Mouse (Mus musculus) embryonic facial prominence, embryonic 10.5 days (tissue): ENCODE results near the gene Phox2a. TPM values are rescaled to one million over a fixed set of nuclear protein-coding genes. Genes with fewer than 3 reads are reported as not detected.

Source experiments
- DNase-seq: peaks from one replicate; pipeline ENCODE4 v3.0.0-alpha.2; 2017; ENCODE audit warnings: low spot score
- H3K27ac ChIP-seq: fragments of 300-500 bp; sonication (generic); replicated peaks from 2 replicates; pipeline ENCODE4 v1.5.1; 2016; ENCODE audit warnings: mild to moderate bottlenecking
- H3K27me3 ChIP-seq: fragments of 300-500 bp; sonication (generic); replicated peaks from 2 replicates; pipeline ENCODE4 v1.6.1; 2016; ENCODE audit warnings: low read depth, mild to moderate bottlenecking; ENCODE audit not compliant: poor library complexity, severe bottlenecking
- H3K36me3 ChIP-seq: fragments of 300-500 bp; sonication (generic); replicated peaks from 2 replicates; pipeline ENCODE4 v1.6.1; 2016; ENCODE audit warnings: mild to moderate bottlenecking, moderate library complexity
- H3K4me1 ChIP-seq: fragments of 300-500 bp; sonication (generic); 2 replicates; pipeline ENCODE4 v1.6.1; 2016
- H3K4me3 ChIP-seq: fragments of 300-500 bp; sonication (generic); 2 replicates; pipeline ENCODE4 v1.5.1; 2016; ENCODE audit warnings: mild to moderate bottlenecking, moderate library complexity
- H3K9me3 ChIP-seq: fragments of 300-500 bp; sonication (generic); 2 replicates; pipeline ENCODE4 v1.6.1; 2016; ENCODE audit warnings: mild to moderate bottlenecking
- WGBS: fragments of 180-500 bp; shearing (Covaris S2); methylation state at CpG from one replicate; pipeline ENCODE4 v1.1.7; 2016; 5-methylcytosine and 5-hydroxymethylcytosine counted together
- polyA plus RNA-seq: library from polyadenylated mRNA; unstranded; fragments of >200 nt; fragmentation: Nextera tagmentation; extraction: Ambion mirVana; gene quantifications from 2 replicates; pipeline ENCODE4 v1.2.1, GENCODE M21; 2016

The Phox2a gene
- polyA plus RNA-seq, 1 experiment from 2014 or later = 0.26 TPM

DNA sequence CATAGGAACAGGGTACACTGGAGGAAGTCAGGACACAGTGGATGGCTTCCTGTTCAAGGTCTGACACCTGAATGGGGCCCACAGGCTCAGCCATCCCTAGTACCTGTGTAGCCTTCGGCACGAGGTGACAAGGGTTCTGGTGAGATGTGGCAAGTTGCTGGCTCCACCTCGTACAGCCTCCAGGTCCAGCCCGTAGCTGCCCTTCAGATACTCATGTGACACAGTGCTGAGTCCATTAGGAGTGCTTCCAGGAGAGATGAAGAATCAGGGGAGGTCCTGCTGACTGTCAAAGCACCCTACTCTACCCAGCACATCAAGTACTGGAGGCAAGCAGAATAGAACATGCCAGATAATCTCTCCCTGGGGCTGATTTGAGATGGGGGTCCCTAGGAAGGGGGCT is 14.3 kb downstream of the Phox2a start:
- H3K36me3 ChIP-seq = peaks cover 71% of the 10 kb centered on the region
- no peaks in the 10 kb centered on the region for H3K27me3 ChIP-seq
- H3K4me1 ChIP-seq = peaks cover 29% of the 10 kb centered on the region
- no peak overlapping the region for H3K27ac ChIP-seq
- no peak for DNase-seq
- WGBS = 93% methylated on average over 4 of the region's 4 CpGs
- no peak overlapping the region for H3K4me3 ChIP-seq
- H3K9me3 ChIP-seq = no peaks in the 10 kb centered on the region

DNA sequence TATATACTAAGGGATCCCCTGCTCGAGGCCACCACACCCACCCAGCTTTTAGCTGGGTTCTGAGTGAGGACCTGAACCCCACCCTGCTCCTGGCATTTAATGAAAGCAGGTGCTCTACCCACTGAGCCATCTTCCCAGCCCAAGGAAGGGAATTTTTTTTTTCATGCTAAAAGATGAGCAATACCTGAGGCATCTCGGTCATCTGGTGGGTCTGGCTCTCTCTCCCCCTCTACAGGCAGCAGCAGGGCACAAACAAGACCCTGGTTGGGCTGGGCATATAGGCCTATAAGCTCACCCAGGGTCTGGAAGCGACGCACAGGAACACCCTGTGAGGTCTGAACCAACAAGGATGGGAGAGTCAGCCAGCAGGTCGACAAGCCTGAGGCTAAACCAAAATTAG is 15.2 kb downstream of the Phox2a start:
- H3K4me3 ChIP-seq = no peak overlapping the region
- H3K4me1 ChIP-seq = peaks cover 33% of the 10 kb centered on the region
- H3K9me3 ChIP-seq = no peaks in the 10 kb centered on the region
- no peaks in the 10 kb centered on the region for H3K27me3 ChIP-seq
- no peak overlapping the region for H3K27ac ChIP-seq
- WGBS = 74% methylated on average over 5 of the region's 5 CpGs
- peaks cover 61% of the 10 kb centered on the region for H3K36me3 ChIP-seq
- no peak for DNase-seq

DNA sequence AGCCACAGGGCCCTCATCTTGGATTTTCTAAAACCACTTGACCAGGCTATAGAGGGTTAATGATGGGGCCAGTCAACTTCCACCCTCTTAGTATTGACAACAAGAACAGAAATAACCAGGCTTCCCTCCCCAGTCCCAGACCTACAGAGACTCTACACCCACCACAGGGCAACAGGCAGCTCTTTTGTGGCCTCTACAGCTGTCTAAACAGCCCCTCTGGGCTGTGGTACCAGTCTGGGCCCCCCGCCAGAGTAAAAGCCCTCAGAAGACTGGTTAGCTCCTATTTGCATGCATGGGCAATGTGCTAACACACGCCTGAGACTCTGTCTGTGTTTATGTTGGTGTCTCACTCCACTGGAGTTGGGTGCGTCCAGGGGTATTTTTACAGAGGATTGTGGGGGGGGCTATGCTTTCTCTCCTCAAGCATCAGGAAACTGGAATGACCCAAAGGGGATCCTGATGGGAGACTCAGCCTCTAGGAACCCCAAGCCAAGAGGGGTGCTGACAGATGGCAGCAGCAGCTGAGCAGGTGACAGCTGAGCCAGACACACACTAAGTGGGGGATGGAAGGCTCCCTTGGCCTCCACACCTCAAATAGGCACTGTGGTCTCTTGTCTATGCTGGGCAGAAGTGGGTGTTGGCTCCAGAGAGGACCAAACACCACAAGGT is 15.9 kb downstream of the Phox2a start:
- no peaks in the 10 kb centered on the region for H3K9me3 ChIP-seq
- no peak for DNase-seq
- 61% methylated on average over 3 of the region's 3 CpGs for WGBS
- peaks cover 40% of the 10 kb centered on the region for H3K4me1 ChIP-seq
- no peaks in the 10 kb centered on the region for H3K27me3 ChIP-seq
- H3K4me3 ChIP-seq = peak overlapping the region; percentile 88
- H3K27ac ChIP-seq = peak overlapping the region; percentile 100; the same call in 1 of the 2 replicates
- peaks cover 54% of the 10 kb centered on the region for H3K36me3 ChIP-seq

DNA sequence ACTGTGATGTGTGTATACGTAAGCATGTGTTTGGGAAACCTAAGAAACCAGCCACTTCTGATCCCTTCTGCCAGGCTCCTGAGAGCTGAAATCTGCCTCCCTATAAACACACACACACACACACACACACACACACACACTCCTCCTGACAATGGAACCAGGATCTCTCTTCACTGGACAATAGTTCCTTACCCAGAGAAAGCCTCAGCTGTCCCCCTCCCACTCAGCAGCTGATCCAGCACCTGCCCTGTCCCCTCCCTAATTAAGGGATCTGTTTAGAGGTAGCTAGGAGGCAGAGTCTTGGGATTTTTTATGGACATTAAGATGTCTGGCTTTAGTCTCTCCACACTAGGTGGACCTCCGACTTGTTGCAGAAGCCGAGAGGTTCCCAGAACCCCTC is 16.8 kb downstream of the Phox2a start:
- H3K27me3 ChIP-seq = no peaks in the 10 kb centered on the region
- H3K4me1 ChIP-seq = peaks cover 43% of the 10 kb centered on the region
- H3K9me3 ChIP-seq = no peaks in the 10 kb centered on the region
- WGBS = 72% methylated on average over 3 of the region's 3 CpGs
- DNase-seq = no peak
- peaks cover 46% of the 10 kb centered on the region for H3K36me3 ChIP-seq
- H3K27ac ChIP-seq = peak overlapping the region; percentile 100; the same call in 1 of the 2 replicates
- peak overlapping the region; percentile 88 for H3K4me3 ChIP-seq

DNA sequence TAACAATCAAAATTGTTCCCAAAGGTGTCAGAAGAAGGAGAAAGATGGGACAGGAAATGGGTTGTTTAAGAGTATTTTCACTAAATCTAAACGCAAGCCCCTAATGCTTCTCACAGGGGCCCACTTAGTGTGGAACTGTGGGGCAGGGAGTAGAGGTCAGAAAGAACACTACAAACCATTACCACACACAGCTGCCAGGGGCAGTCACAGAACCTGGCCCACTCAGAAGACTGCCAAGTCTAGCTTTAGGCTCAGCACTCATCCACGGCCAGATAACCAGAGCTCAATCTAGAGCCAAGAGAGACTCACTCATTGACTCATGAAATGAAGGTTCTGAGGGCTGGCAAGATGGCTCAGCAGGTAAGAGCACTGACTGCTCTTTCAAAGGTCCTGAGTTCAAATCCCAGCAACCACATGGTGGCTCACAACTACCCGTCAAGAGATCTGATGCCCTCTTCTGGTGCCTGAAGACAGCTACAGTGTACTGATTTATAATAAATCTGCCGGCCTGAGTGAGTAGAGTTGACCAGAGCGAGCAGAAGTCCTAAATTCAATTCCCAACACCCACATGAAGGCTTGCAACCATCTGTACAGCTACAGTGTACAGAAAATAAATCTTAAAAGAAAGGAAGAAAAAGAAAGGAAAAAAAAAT is 17.5 kb downstream of the Phox2a start:
- 47% methylated on average over 5 of the region's 5 CpGs for WGBS
- Histone ChIP-seq H3K27me3 (no peaks in the 10 kb centered on the region), H3K9me3 (no peaks in the 10 kb centered on the region), H3K4me3 (peak overlapping the region; percentile 88), H3K4me1 (peaks cover 43% of the 10 kb centered on the region), H3K36me3 (peaks cover 42% of the 10 kb centered on the region), H3K27ac (peak overlapping the region; percentile 100)
- no peak for DNase-seq

DNA sequence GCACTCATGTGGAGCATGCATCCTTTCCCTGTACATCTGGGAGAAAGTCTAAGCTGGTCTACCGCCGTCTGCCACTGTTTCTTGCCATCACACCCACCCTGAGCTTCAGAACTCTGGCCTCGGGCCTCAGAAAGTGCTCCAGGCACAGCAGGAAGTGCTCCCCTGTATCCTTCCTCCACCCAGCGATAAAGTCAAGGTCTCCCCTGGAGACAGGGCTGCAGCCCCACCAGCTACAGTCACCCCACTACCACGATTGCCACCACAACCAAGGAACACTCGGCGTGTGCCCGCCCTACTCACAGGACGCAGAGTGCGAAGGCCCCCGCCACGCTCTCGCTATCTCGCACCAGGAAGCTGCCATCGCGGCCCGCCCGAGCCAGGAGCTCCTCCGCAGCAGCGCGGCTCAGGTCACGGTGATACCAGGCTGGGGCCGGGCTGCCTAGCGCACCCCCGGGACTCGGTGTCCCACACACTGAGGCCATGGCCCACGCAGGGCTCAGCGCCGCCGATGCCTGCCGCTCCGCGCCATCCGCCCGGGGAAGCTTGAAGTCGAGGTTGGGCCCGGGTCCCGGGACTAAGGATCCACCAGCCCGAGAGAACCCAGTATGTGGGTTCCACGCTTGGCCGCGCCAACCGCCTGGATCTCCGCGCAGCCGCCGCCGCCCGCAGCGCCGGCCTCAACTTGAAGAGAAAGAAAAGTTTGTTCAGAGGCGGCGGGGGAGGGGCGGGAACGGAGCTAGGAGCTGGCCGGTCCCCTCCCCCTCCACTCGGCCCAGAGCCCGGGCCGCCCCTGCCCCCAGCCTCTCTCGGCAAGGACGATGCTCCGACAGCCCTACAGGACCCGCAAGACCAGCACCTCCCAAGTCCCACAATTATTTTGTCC is 18.4 kb downstream of the Phox2a start:
- Histone ChIP-seq H3K4me1 (peaks cover 43% of the 10 kb centered on the region), H3K4me3 (peak overlapping the region; percentile 88), H3K36me3 (peaks cover 33% of the 10 kb centered on the region), H3K27ac (peak overlapping the region; percentile 100), H3K9me3 (no peaks in the 10 kb centered on the region), H3K27me3 (no peaks in the 10 kb centered on the region)
- DNase-seq = peak; percentile 89
- WGBS = under 1% methylated on average over 63 of the region's 63 CpGs

DNA sequence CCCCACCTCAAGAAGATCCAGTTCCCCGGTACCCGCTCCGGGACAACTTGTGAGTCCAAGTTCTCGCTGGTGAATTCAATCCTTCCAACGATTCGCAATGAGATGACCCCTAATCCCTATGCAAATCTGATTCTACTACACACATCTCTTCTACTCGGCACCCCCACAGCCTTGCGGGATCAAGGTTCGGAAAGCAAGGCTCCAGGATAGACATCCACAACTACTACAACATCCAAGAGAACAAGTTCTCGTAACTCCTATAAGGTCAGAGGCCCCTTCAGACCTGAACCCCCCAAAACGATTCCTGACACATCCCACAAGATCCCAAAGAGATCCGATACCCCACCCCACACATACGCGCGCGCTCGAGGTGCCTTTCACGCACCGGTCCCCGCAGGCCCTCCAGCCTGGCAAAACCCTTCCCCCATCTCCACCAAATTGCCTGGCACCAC is 19.1 kb downstream of the Phox2a start:
- Histone ChIP-seq H3K4me1 (peaks cover 43% of the 10 kb centered on the region), H3K36me3 (peaks cover 26% of the 10 kb centered on the region), H3K9me3 (no peaks in the 10 kb centered on the region), H3K27me3 (no peaks in the 10 kb centered on the region), H3K4me3 (peak overlapping the region; percentile 88), H3K27ac (peak overlapping the region; percentile 100)
- DNase-seq = no peak
- under 1% methylated on average over 20 of the region's 20 CpGs for WGBS

DNA sequence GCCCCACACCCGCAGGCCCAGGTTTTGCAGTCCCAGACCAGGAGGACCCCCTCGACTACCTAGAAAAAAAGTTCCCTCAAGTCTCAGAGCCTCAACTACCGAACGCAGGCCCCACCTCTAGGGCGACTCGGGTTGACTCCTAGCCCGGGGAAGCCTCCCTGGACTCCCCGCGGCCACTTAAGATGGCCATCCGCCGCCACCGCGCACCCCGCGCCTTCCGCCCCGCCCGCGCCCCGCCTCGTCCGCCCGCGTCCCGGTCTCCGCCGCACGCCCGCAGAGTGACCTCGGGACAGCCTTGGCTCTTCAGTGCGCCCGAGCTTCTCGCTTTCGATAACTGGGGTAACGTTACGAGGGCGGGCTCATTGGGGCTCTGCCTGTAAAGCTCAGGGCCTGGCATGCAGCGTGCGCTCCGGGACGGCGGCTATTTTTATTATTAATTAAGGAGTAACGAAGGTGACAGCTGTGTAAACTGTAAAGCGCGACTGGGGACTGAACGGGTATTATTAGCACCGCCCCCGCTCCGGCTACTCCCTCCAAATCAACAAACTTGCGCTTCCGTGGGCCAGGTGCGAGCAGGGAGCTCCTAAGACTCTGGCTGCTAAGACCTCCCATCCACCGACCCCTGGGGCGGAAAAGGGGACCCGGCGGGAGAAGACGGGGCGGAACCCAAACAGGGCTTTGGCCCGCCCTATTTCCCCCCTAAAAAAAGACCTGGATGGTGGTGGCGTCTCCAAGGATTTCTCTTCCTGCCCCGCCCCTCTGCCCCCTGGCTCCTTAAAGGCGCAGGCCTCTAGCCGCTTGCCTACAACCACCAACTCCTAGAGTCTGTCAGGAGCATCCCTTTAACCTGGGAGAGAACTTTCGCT is 19.7 kb downstream of the Phox2a start, which contains the start of gene Inppl1:
Gene Inppl1 (minus strand): TSS at position 624 of the 866 bp plus-strand sequence.
- peak within 1 kb of the TSS; percentile 88 for H3K4me3 ChIP-seq
- H3K27me3 ChIP-seq = no peaks in the 10 kb centered on the region
- H3K4me1 ChIP-seq = peaks cover 43% of the 10 kb centered on the region
- H3K9me3 ChIP-seq = no peaks in the 10 kb centered on the region
- H3K27ac ChIP-seq = peak within 1 kb of the TSS; percentile 100
- H3K36me3 ChIP-seq = peaks cover 20% of the 10 kb centered on the region
- DNase-seq = peak; percentile 94
- WGBS = under 1% methylated on average over 64 of the region's 64 CpGs

DNA sequence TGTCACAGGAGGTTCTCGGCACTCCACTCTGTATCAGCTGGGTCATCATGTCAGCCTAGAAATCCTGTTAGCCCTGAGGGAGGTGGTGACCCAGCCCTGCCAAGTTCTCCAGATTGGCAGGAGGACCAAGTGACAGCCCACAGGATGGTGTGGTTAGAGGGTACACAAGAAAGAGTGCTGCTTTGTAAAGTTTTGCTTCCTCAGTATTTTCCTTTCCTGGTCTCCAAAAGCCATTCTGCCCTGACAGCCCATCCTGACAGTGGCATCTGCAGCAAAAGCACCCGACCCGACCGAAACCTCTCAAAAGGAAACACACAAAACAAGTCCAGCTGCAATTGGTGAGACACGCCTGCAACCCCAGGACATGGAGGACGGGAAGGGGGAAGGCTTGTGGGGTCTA is 26.1 kb downstream of the Phox2a start:
- Histone ChIP-seq H3K27me3 (no peaks in the 10 kb centered on the region), H3K27ac (no peak overlapping the region), H3K9me3 (no peaks in the 10 kb centered on the region), H3K36me3 (peaks cover 3% of the 10 kb centered on the region; the same call in 1 of the 2 replicates), H3K4me3 (no peak overlapping the region), H3K4me1 (peaks cover 5% of the 10 kb centered on the region)
- 75% methylated on average over 6 of the region's 6 CpGs for WGBS
- no peak for DNase-seq

DNA sequence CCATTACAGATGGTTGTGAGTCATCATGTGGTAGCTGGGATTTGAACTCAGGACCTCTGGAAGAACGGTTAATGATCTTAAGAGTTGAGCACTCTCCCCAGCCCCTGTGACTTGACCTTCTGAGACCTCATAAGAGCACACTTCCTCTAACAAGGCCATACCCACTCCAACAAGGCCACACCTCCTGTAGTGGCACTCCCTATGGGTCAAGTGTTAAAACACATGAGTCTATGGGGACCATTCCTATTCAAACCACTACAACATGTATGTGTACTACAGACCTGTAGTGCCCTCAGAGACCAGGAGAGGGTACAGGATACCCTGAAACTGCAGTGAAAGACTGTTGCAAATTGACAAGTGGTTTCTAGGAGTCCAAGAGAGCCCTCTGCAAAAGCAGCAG is 29.8 kb downstream of the Phox2a start:
- Histone ChIP-seq H3K27ac (no peak overlapping the region), H3K4me3 (no peak overlapping the region), H3K27me3 (no peaks in the 10 kb centered on the region), H3K9me3 (no peaks in the 10 kb centered on the region), H3K4me1 (peaks cover 3% of the 10 kb centered on the region; the same call in 1 of the 2 replicates), H3K36me3 (no peaks in the 10 kb centered on the region)
- no peak for DNase-seq
- WGBS = 95% methylated on average over 1 of the region's 1 CpGs

DNA sequence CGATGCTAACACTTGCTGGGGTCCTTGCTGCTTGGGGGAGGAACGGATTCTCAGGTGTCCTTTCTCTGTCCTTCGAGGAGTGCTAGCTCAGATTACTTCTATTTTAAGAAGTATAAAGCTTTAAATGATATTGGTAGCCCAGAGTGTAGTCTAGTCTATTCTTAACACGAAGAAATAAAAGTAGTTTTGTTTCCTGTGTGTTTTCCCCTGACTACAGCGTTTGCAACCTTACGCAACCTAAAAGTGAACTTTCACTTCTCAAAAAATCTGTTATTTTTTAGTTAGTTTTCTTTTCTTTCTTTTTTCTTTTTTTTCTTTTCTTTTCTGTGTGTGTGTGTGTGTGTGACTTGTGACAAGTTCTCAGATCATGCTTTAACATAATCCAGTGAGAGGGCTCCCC is 33.6 kb downstream of the Phox2a start:
- Histone ChIP-seq H3K27me3 (no peaks in the 10 kb centered on the region), H3K4me3 (no peak overlapping the region), H3K4me1 (peaks cover 3% of the 10 kb centered on the region; the same call in 1 of the 2 replicates), H3K36me3 (no peaks in the 10 kb centered on the region), H3K9me3 (no peaks in the 10 kb centered on the region), H3K27ac (no peak overlapping the region)
- 84% methylated on average over 6 of the region's 6 CpGs for WGBS
- no peak for DNase-seq
